Mouse (Mus musculus): ENCODE measurements around the gene Rnf7. TPM values are rescaled to one million over a fixed set of nuclear protein-coding genes. Genes with fewer than 3 reads are reported as not detected.
A peak's percentile ranks its signal among the peaks of the same experiment; 100 is the strongest.
"Not testable (repeated sequence)": the region's sequence is repeated elsewhere in the genome, so short reads cannot be mapped to it uniquely, and the experiment has no call there.

The Rnf7 gene
- polyA plus RNA-seq, 1 experiment from 2014 or later = 283 TPM

- no peak overlapping the region for H3K4me3 ChIP-seq
- no peaks in the 10 kb centered on the region for H3K36me3 ChIP-seq
- no peak for DNase-seq (ENCODE audit: low spot score)
- H3K9me3 ChIP-seq (replicated peaks) = peaks cover 6% of the 10 kb centered on the region; the same call in 1 of the 2 replicates
- 84% methylated on average over 6 of the region's 6 CpGs for WGBS
- no peaks in the 10 kb centered on the region for H3K27me3 ChIP-seq (ENCODE audit: low read depth, poor library complexity, severe bottlenecking)
- no peak overlapping the region for H3K27ac ChIP-seq (replicated peaks)
- peaks cover 14% of the 10 kb centered on the region for H3K4me1 ChIP-seq
Observed at GRCm38 (mm10) chr9:96502856-96503610, 24.6 kb upstream of the Rnf7 start.

GRCm38 (mm10) chr9:96501217-96501616, 22.7 kb upstream of the Rnf7 start:
- Histone ChIP-seq H3K27ac (replicated peaks) (no peak overlapping the region), H3K4me3 (no peak overlapping the region), H3K27me3 (ENCODE audit: low read depth, poor library complexity, severe bottlenecking) (no peaks in the 10 kb centered on the region), H3K4me1 (peaks cover 10% of the 10 kb centered on the region), H3K9me3 (replicated peaks) (peaks cover 6% of the 10 kb centered on the region; the same call in 1 of the 2 replicates), H3K36me3 (no peaks in the 10 kb centered on the region)
- WGBS = 82% methylated on average over 7 of the region's 7 CpGs
- DNase-seq (ENCODE audit: low spot score) = no peak

GRCm38 (mm10) chr9:96493212-96493611, 14.7 kb upstream of the Rnf7 start:
- no peak overlapping the region for H3K27ac ChIP-seq (replicated peaks)
- H3K9me3 ChIP-seq (replicated peaks) = no peaks in the 10 kb centered on the region
- no peak overlapping the region for H3K4me3 ChIP-seq
- WGBS = 58% methylated on average over 3 of the region's 3 CpGs
- H3K4me1 ChIP-seq = peaks cover 6% of the 10 kb centered on the region
- H3K27me3 ChIP-seq (ENCODE audit: low read depth, poor library complexity, severe bottlenecking) = no peaks in the 10 kb centered on the region
- H3K36me3 ChIP-seq = no peaks in the 10 kb centered on the region
- DNase-seq (ENCODE audit: low spot score) = no peak

GRCm38 (mm10) chr9:96491810-96492209, 13.3 kb upstream of the Rnf7 start:
- WGBS = 39% methylated on average over 12 of the region's 12 CpGs

GRCm38 (mm10) chr9:96487869-96488268, 9.4 kb upstream of the Rnf7 start:
- not testable (repeated sequence) for H3K36me3 ChIP-seq; DNase-seq (ENCODE audit: low spot score); H3K4me1 ChIP-seq; H3K9me3 ChIP-seq (replicated peaks); H3K27me3 ChIP-seq (ENCODE audit: low read depth, poor library complexity, severe bottlenecking); H3K27ac ChIP-seq (replicated peaks); H3K4me3 ChIP-seq
- WGBS = 94% methylated on average over 5 of the region's 5 CpGs

More at GRCm38 (mm10) chr9:96491810-96492209, 13.3 kb upstream of the Rnf7 start:
- no peaks in the 10 kb centered on the region for H3K27me3 ChIP-seq (ENCODE audit: low read depth, poor library complexity, severe bottlenecking)
- no peak overlapping the region for H3K27ac ChIP-seq (replicated peaks)
- no peaks in the 10 kb centered on the region for H3K36me3 ChIP-seq
- peaks cover 6% of the 10 kb centered on the region for H3K4me1 ChIP-seq
- 0 out of 2 replicates have a peak overlapping the region, but pooled peaks have one; percentile 14 for H3K4me3 ChIP-seq
- H3K9me3 ChIP-seq (replicated peaks) = no peaks in the 10 kb centered on the region
- DNase-seq (ENCODE audit: low spot score) = peak; percentile 54

GRCm38 (mm10) chr9:96483648-96484047, 5.2 kb upstream of the Rnf7 start:
- no peak overlapping the region for H3K27ac ChIP-seq (replicated peaks)
- H3K27me3 ChIP-seq (ENCODE audit: low read depth, poor library complexity, severe bottlenecking) = 0 out of 2 replicates have a peak, but pooled peaks cover 4% of the 10 kb centered on the region
- H3K9me3 ChIP-seq (replicated peaks) = no peaks in the 10 kb centered on the region
- 65% methylated on average over 2 of the region's 2 CpGs for WGBS
- 0 out of 2 replicates have a peak, but pooled peaks cover 3% of the 10 kb centered on the region for H3K4me1 ChIP-seq
- no peak overlapping the region for H3K4me3 ChIP-seq
- H3K36me3 ChIP-seq = no peaks in the 10 kb centered on the region
- DNase-seq (ENCODE audit: low spot score) = no peak

- Histone ChIP-seq H3K27ac (replicated peaks) (no peak overlapping the region), H3K4me1 (0 out of 2 replicates have a peak, but pooled peaks cover 3% of the 10 kb centered on the region), H3K27me3 (ENCODE audit: low read depth, poor library complexity, severe bottlenecking) (0 out of 2 replicates have a peak, but pooled peaks cover 4% of the 10 kb centered on the region), H3K36me3 (no peaks in the 10 kb centered on the region), H3K9me3 (replicated peaks) (no peaks in the 10 kb centered on the region), H3K4me3 (no peak overlapping the region)
- WGBS = 71% methylated on average over 3 of the region's 3 CpGs
- no peak for DNase-seq (ENCODE audit: low spot score)
Observed at GRCm38 (mm10) chr9:96483028-96483427, 4.6 kb upstream of the Rnf7 start.

GRCm38 (mm10) chr9:96472356-96472755, 6.1 kb downstream of the Rnf7 start:
- Histone ChIP-seq H3K9me3 (replicated peaks) (no peaks in the 10 kb centered on the region), H3K27me3 (ENCODE audit: low read depth, poor library complexity, severe bottlenecking) (no peaks in the 10 kb centered on the region), H3K4me1 (peaks cover 15% of the 10 kb centered on the region), H3K4me3 (no peak overlapping the region), H3K27ac (replicated peaks) (no peak overlapping the region), H3K36me3 (peaks cover 76% of the 10 kb centered on the region)
- no peak for DNase-seq (ENCODE audit: low spot score)
- WGBS = 75% methylated on average over 3 of the region's 3 CpGs

- H3K27me3 ChIP-seq (ENCODE audit: low read depth, poor library complexity, severe bottlenecking); H3K4me1 ChIP-seq; H3K4me3 ChIP-seq; DNase-seq (ENCODE audit: low spot score); H3K27ac ChIP-seq (replicated peaks); H3K9me3 ChIP-seq (replicated peaks): not testable (repeated sequence)
- 75% methylated on average over 4 of the region's 4 CpGs for WGBS
- H3K36me3 ChIP-seq = peaks cover 82% of the 10 kb centered on the region
Observed at GRCm38 (mm10) chr9:96471681-96472080, 6.8 kb downstream of the Rnf7 start.

- H3K4me3 ChIP-seq = no peak overlapping the region
- DNase-seq (ENCODE audit: low spot score) = no peak
- H3K27me3 ChIP-seq (ENCODE audit: low read depth, poor library complexity, severe bottlenecking) = no peaks in the 10 kb centered on the region
- peaks cover 75% of the 10 kb centered on the region for H3K36me3 ChIP-seq
- no peaks in the 10 kb centered on the region for H3K9me3 ChIP-seq (replicated peaks)
- WGBS = 94% methylated on average over 8 of the region's 8 CpGs
- no peaks in the 10 kb centered on the region; the same call in 1 of the 2 replicates for H3K4me1 ChIP-seq
- no peak overlapping the region for H3K27ac ChIP-seq (replicated peaks)
Observed at GRCm38 (mm10) chr9:96470266-96470974, 8.1 kb downstream of the Rnf7 start.

- H3K27me3 ChIP-seq (ENCODE audit: low read depth, poor library complexity, severe bottlenecking) = no peaks in the 10 kb centered on the region
- peaks cover 68% of the 10 kb centered on the region for H3K36me3 ChIP-seq
- no peak for DNase-seq (ENCODE audit: low spot score)
- H3K4me3 ChIP-seq = no peak overlapping the region
- no peaks in the 10 kb centered on the region for H3K4me1 ChIP-seq
- whole genome bisulfite sequencing = 75% methylated on average over 8 of the region's 8 CpGs
- no peak overlapping the region for H3K27ac ChIP-seq (replicated peaks)
- H3K9me3 ChIP-seq (replicated peaks) = no peaks in the 10 kb centered on the region
Observed at GRCm38 (mm10) chr9:96469556-96470265, 8.8 kb downstream of the Rnf7 start.

GRCm38 (mm10) chr9:96463708-96464107, 14.8 kb downstream of the Rnf7 start:
- 90% methylated on average over 10 of the region's 10 CpGs for WGBS
- Histone ChIP-seq H3K4me1 (peaks cover 7% of the 10 kb centered on the region), H3K27ac (replicated peaks) (no peak overlapping the region), H3K4me3 (no peak overlapping the region), H3K36me3 (peaks cover 48% of the 10 kb centered on the region), H3K9me3 (replicated peaks) (peaks cover 17% of the 10 kb centered on the region), H3K27me3 (ENCODE audit: low read depth, poor library complexity, severe bottlenecking) (no peaks in the 10 kb centered on the region)
- no peak for DNase-seq (ENCODE audit: low spot score)
